Mouse (Mus musculus) neural tube, embryonic 12.5 days (tissue): Measurements from ENCODE around the gene Vamp9. TPM values are rescaled to one million over a fixed set of nuclear protein-coding genes. Genes with fewer than 3 reads are reported as not detected.

Source experiments
- ATAC-seq: fragments of 200-750 bp; cut with Nextera tagmentation; 2 replicates; pipeline ENCODE4 v1.8.0; 2017; ENCODE audit warnings: low read depth, mild to moderate bottlenecking, moderate TSS enrichment, moderate library complexity; ENCODE audit not compliant: low FRiP score
- H3K27ac ChIP-seq: fragments of 300-500 bp; sonication (generic); 2 replicates; pipeline ENCODE4 v1.5.1; 2016
- H3K27me3 ChIP-seq: fragments of 300-500 bp; sonication (generic); replicated peaks from 2 replicates; pipeline ENCODE4 v1.6.1; 2016; ENCODE audit warnings: mild to moderate bottlenecking
- H3K36me3 ChIP-seq: fragments of 300-500 bp; sonication (generic); 2 replicates; pipeline ENCODE4 v1.6.1; 2016; ENCODE audit warnings: mild to moderate bottlenecking
- H3K4me1 ChIP-seq: fragments of 300-500 bp; sonication (generic); 2 replicates; pipeline ENCODE4 v1.6.1; 2016
- H3K4me2 ChIP-seq: fragments of 300-500 bp; sonication (generic); replicated peaks from 2 replicates; pipeline ENCODE4 v1.6.1; 2016; ENCODE audit warnings: mild to moderate bottlenecking
- H3K4me3 ChIP-seq: fragments of 300-500 bp; sonication (generic); 2 replicates; pipeline ENCODE4 v1.5.1; 2016
- H3K9ac ChIP-seq: fragments of 300-500 bp; sonication (generic); 2 replicates; pipeline ENCODE4 v1.6.1; 2016; ENCODE audit warnings: mild to moderate bottlenecking
- H3K9me3 ChIP-seq: fragments of 300-500 bp; sonication (generic); 2 replicates; pipeline ENCODE4 v1.6.1; 2016; ENCODE audit warnings: mild to moderate bottlenecking
- WGBS: fragments of 180-500 bp; shearing (Covaris S2); methylation state at CpG from one replicate; pipeline ENCODE4 v1.1.7; 2016; 5-methylcytosine and 5-hydroxymethylcytosine counted together
- polyA plus RNA-seq: library from polyadenylated mRNA; unstranded; fragments of >200 nt; fragmentation: Nextera tagmentation; extraction: Ambion mirVana; gene quantifications from 2 replicates; pipeline ENCODE4 v1.2.1, GENCODE M21; 2016

Gene Vamp9
- polyA plus RNA-seq, 1 experiment from 2014 or later = 0.56 TPM

DNA sequence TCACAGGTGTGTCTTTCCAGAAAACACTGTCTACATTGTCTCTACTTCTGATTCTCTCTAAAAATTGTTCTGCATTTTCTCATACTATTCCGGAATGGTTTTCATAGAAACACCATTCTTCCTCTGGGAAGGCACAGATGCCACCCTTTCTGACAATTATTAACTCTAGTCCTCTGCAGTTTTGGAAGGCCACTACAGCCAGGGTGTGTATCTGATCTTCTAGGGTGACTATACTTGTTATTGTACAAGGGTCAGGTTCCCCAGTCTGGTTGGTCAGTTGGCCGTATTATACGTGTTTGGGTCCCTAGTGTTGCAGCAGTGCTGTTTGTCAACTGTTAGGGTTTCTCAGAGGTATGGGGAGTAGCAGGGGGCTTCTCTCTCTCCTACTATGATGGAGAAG lies 88.6 kb downstream of the Vamp9 start:
- no peak overlapping the region for H3K4me3 ChIP-seq
- no peak overlapping the region for H3K4me2 ChIP-seq
- H3K27me3 ChIP-seq = no peaks in the 10 kb centered on the region
- 95% methylated on average over 3 of the region's 3 CpGs for WGBS
- H3K9ac ChIP-seq = no peak overlapping the region
- H3K9me3 ChIP-seq = 0 out of 2 replicates have a peak, but pooled peaks cover 4% of the 10 kb centered on the region
- ATAC-seq = no peak
- H3K36me3 ChIP-seq = no peaks in the 10 kb centered on the region
- H3K27ac ChIP-seq = no peak overlapping the region
- H3K4me1 ChIP-seq = no peaks in the 10 kb centered on the region

DNA sequence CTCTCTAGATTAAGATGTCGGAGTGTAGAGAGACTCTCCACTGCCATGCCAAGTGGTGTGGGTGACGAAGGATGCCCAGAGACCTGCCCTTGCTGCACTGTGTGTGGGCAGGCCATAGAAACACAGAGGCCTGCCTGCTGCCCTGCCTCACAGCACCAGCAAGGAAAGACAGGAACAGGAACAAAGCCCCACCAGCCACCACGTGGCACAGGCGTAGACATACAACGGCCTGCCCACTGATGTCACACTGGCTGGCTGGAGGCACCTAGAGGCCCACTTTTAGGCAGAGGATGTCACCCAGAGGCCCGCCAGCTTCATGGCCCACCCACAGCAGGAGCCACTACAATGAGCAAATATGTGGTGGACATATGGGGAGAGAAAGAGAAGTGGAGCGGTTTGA lies 94.0 kb downstream of the Vamp9 start:
- Histone ChIP-seq H3K9me3 (0 out of 2 replicates have a peak, but pooled peaks cover 4% of the 10 kb centered on the region), H3K4me3 (no peak overlapping the region), H3K4me2 (no peak overlapping the region), H3K27ac (no peak overlapping the region), H3K4me1 (0 out of 2 replicates have a peak, but pooled peaks cover 5% of the 10 kb centered on the region), H3K36me3 (no peaks in the 10 kb centered on the region), H3K9ac (no peak overlapping the region), H3K27me3 (no peaks in the 10 kb centered on the region)
- 90% methylated on average over 7 of the region's 7 CpGs for WGBS
- no peak for ATAC-seq

DNA sequence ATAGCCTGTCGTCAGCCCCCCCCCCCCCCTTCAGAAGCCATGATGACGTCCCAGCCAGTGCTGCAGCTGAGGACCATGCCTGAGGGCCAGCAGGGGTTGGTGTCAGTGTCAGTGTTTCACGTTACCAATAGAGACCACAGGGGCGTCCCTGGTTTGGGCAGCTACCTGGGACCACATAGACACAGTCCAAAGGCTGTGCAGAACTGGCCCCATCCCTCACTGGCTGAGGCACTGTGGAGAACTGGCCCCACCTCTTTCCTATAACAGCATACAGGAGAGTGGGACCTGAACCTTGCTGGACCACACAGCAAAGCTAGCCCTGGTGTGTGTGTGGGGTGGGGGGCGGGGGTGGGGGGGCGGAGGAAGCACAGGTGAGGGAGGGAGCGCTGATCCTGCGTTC lies 94.4 kb downstream of the Vamp9 start:
- no peak overlapping the region for H3K4me3 ChIP-seq
- 50% methylated on average over 7 of the region's 8 CpGs for WGBS
- H3K36me3 ChIP-seq = no peaks in the 10 kb centered on the region
- no peak for ATAC-seq
- no peak overlapping the region for H3K9ac ChIP-seq
- no peak overlapping the region for H3K4me2 ChIP-seq
- H3K9me3 ChIP-seq = 0 out of 2 replicates have a peak, but pooled peaks cover 3% of the 10 kb centered on the region
- H3K27me3 ChIP-seq = no peaks in the 10 kb centered on the region
- 0 out of 2 replicates have a peak, but pooled peaks cover 5% of the 10 kb centered on the region for H3K4me1 ChIP-seq
- H3K27ac ChIP-seq = no peak overlapping the region

Other genes starting within 250 kb of the Vamp9 start
- 39.7 and 41.0 TPM in 2 replicates for gene Rasgef1b, start 177.2 kb upstream of the Vamp9 start, polyA plus RNA-seq
- 434 and 513 TPM in 2 replicates for gene Hnrnpd, start 72.7 kb downstream of the Vamp9 start, polyA plus RNA-seq
- gene 4930524J08Rik, start 72.8 kb downstream of the Vamp9 start, polyA plus RNA-seq = 2.0 and 2.1 TPM in 2 replicates
- gene Hnrnpdl, start 133.4 kb downstream of the Vamp9 start, polyA plus RNA-seq = 245 and 268 TPM in 2 replicates
- gene Enoph1, start 133.7 kb downstream of the Vamp9 start, polyA plus RNA-seq = 40.1 and 40.4 TPM in 2 replicates